Mouse (Mus musculus): ENCODE measurements around the gene Foxj1. TPM values are rescaled to one million over a fixed set of nuclear protein-coding genes. Genes with fewer than 3 reads are reported as not detected.

The Foxj1 gene
- total RNA-seq, 2 experiments from 2014 or later, result 9.5 to 10.4 TPM

Other genes with a start within 250 kb of the Foxj1 start
- 100 to 1,000 TPM; 199 to 238 TPM for gene Wbp2, start 248.4 kb downstream of the Foxj1 start, total RNA-seq (2021)
- gene Trim47, start 208.2 kb downstream of the Foxj1 start, total RNA-seq (2021), result 1 to 10 TPM; 6.4 to 7.2 TPM
- 1 to 10 TPM; 5.3 to 5.5 TPM for gene Trim65, start 204.3 kb downstream of the Foxj1 start, total RNA-seq (2021)
- gene Mrpl38, start 196.5 kb downstream of the Foxj1 start, total RNA-seq (2021), result 10 to 100 TPM; 55.6 to 64.8 TPM
- gene Fbf1, start 167.2 kb downstream of the Foxj1 start, total RNA-seq (2021), result 10 to 100 TPM; 84.7 to 94.9 TPM
- gene Ten1, start 136.5 kb downstream of the Foxj1 start, total RNA-seq (2021), result 10 to 100 TPM; 39.0 to 46.2 TPM
- 100 to 1,000 TPM; 112 to 116 TPM for gene Acox1, start 136.4 kb downstream of the Foxj1 start, total RNA-seq (2021)
- gene Evpl, start 97.3 kb downstream of the Foxj1 start, total RNA-seq (2021), result under 1 TPM; 0.57 to 0.65 TPM
- 10 to 100 TPM; 50.5 to 51.9 TPM for gene Srp68, start 61.2 kb downstream of the Foxj1 start, total RNA-seq (2021)
- not detected for gene Galr2, start 54.5 kb downstream of the Foxj1 start, total RNA-seq (2021)
- gene Exoc7, start 28.2 kb downstream of the Foxj1 start, total RNA-seq (2021), result 10 to 100 TPM; 84.6 to 97.9 TPM
- 100 to 1,000 TPM; 184 to 186 TPM for gene Rnf157, start 77.6 kb upstream of the Foxj1 start, total RNA-seq (2021)
- 10 to 100 TPM; 35.7 to 46.1 TPM for gene Ubald2, start 98.7 kb upstream of the Foxj1 start, total RNA-seq (2021)
- gene Qrich2, start 130.8 kb upstream of the Foxj1 start, total RNA-seq (2021), result under 1 TPM in 1 of 2 experiments, not detected in 1; 0.18 TPM
- gene Prpsap1, start 158.8 kb upstream of the Foxj1 start, total RNA-seq (2021), result 10 to 100 TPM; 89.8 to 90.7 TPM
- gene Sphk1, start 195.5 kb upstream of the Foxj1 start, total RNA-seq (2021), result 1 to 10 TPM; 1.7 to 2.1 TPM
- gene Ube2o, start 246.0 kb upstream of the Foxj1 start, total RNA-seq (2021), result 100 to 1,000 TPM; 115 to 118 TPM

Data from layer of hippocampus, postnatal 10 days (tissue).